Mouse (Mus musculus) MEL (cell line): ENCODE measurements around the gene Erbb4. TPM values are rescaled to one million over a fixed set of nuclear protein-coding genes. Genes with fewer than 3 reads are reported as not detected.

ENCODE experiments used
- DNase-seq: peaks from one replicate; pipeline ENCODE4 v3.0.0; 2011; ENCODE audit warnings: low read depth, low spot score
- H3K27ac ChIP-seq: 2 replicates; pipeline ENCODE4 v1.5.1; 2012; ENCODE audit warnings: low read depth, mild to moderate bottlenecking, control low read depth, low read length, moderate library complexity; ENCODE audit not compliant: control insufficient read depth
- H3K27me3 ChIP-seq, 2 experiments: fragments of 150-350 bp in 1 of 2; sonication (generic) in 1 of 2; 2 replicates each; pipeline ENCODE4 v1.6.1; 2012; ENCODE audit warnings: low read length in 2 of 2, mild to moderate bottlenecking in 2 of 2, improper control_type of control experiment in 1 of 2, moderate library complexity in 1 of 2; ENCODE audit not compliant: insufficient read depth in 2 of 2, control insufficient read depth in 1 of 2
- H3K36me3 ChIP-seq, 2 experiments: 2 replicates each; pipeline ENCODE4 v1.6.1; 2012 to 2014; ENCODE audit warnings: low read length in 2 of 2, improper control_type of control experiment in 1 of 2, inconsistent platforms in 1 of 2, mild to moderate bottlenecking in 1 of 2; ENCODE audit not compliant: insufficient read depth in 2 of 2, control insufficient read depth in 1 of 2
- H3K4me1 ChIP-seq, 2 experiments: fragments of 150-350 bp in 1 of 2; sonication (generic) in 1 of 2; 2 replicates each; pipeline ENCODE4 v1.6.1; 2012; ENCODE audit warnings: low read length in 2 of 2, improper control_type of control experiment in 1 of 2, mild to moderate bottlenecking in 1 of 2; ENCODE audit not compliant: insufficient read depth in 2 of 2, control insufficient read depth in 1 of 2
- H3K4me3 ChIP-seq, 2 experiments: fragments of 150-350 bp in 1 of 2; sonication (generic) in 1 of 2; 2 replicates each; pipeline ENCODE4 v1.5.1; 2012; ENCODE audit warnings: low read depth in 2 of 2, low read length in 2 of 2, mild to moderate bottlenecking in 2 of 2, moderate library complexity in 2 of 2, control low read depth in 1 of 2, improper control_type of control experiment in 1 of 2; ENCODE audit not compliant: control insufficient read depth in 1 of 2, insufficient read depth in 1 of 2
- H3K79me2 ChIP-seq: 2 replicates; pipeline ENCODE4 v1.6.1; 2012; ENCODE audit warnings: mild to moderate bottlenecking, low read length, moderate library complexity; ENCODE audit not compliant: control insufficient read depth, poor library complexity, insufficient read depth
- H3K9ac ChIP-seq: 2 replicates; pipeline ENCODE4 v1.6.1; 2012; ENCODE audit warnings: low read depth, mild to moderate bottlenecking, control low read depth, low read length, moderate library complexity; ENCODE audit not compliant: control insufficient read depth, poor library complexity, severe bottlenecking
- H3K9me3 ChIP-seq: fragments of 150-350 bp; sonication (generic); replicated peaks from 2 replicates; pipeline ENCODE4 v1.6.1; 2012; ENCODE audit warnings: mild to moderate bottlenecking, low read length, improper control_type of control experiment, moderate library complexity; ENCODE audit not compliant: insufficient read depth
- CHD1 ChIP-seq: IDR thresholded peaks from 2 replicates; pipeline ENCODE4 v1.6.1; 2012; ENCODE audit warnings: low read depth, mild to moderate bottlenecking, inconsistent platforms, low read length, improper control_type of control experiment
- CHD2 ChIP-seq: IDR thresholded peaks from 2 replicates; pipeline ENCODE4 v1.6.1; 2011; ENCODE audit warnings: low read length, improper control_type of control experiment
- CTCF ChIP-seq, 3 experiments: IDR thresholded peaks in 2 of 3; conservative IDR thresholded peaks in 1 of 3; 2 replicates each; pipeline ENCODE4 v1.5.1; 2011 to 2012; ENCODE audit warnings: low read length in 3 of 3, low read depth in 2 of 3, mild to moderate bottlenecking in 2 of 3, improper control_type of control experiment in 1 of 3, inconsistent platforms in 1 of 3, mixed read lengths in 1 of 3, moderate library complexity in 1 of 3; ENCODE audit not compliant: control insufficient read depth in 1 of 3, insufficient read depth in 1 of 3, poor library complexity in 1 of 3, severe bottlenecking in 1 of 3
- E2F4 ChIP-seq: IDR thresholded peaks from 2 replicates; pipeline ENCODE4 v1.6.1; 2011; ENCODE audit warnings: low read depth, low read length, improper control_type of control experiment, borderline replicate concordance
- ETS1 ChIP-seq: IDR thresholded peaks from 2 replicates; pipeline ENCODE4 v1.6.1; 2012; ENCODE audit warnings: low read depth, mild to moderate bottlenecking, inconsistent platforms, low read length, improper control_type of control experiment, moderate library complexity
- GATA1 ChIP-seq: IDR thresholded peaks from 2 replicates; pipeline ENCODE4 v1.6.1; 2011; ENCODE audit warnings: low read depth, low read length, improper control_type of control experiment
- HCFC1 ChIP-seq: IDR thresholded peaks from 2 replicates; pipeline ENCODE4 v1.6.1; 2012; ENCODE audit warnings: low read depth, mild to moderate bottlenecking, inconsistent platforms, low read length, improper control_type of control experiment, moderate library complexity
- KAT2A ChIP-seq: conservative IDR thresholded peaks from 2 replicates; pipeline ENCODE4 v1.6.1; 2012; ENCODE audit warnings: low read depth, low read length, improper control_type of control experiment, inconsistent platforms
- NELFE ChIP-seq: IDR thresholded peaks from 2 replicates; pipeline ENCODE4 v1.6.1; 2011; ENCODE audit warnings: low read depth, low read length, improper control_type of control experiment
- POLR2A ChIP-seq, 2 experiments: IDR thresholded peaks; 2 replicates each; pipeline ENCODE4 v1.6.1; 2011 to 2012; ENCODE audit warnings: low read length in 2 of 2, mild to moderate bottlenecking in 2 of 2, control low read depth in 1 of 2, improper control_type of control experiment in 1 of 2, low read depth in 1 of 2, moderate library complexity in 1 of 2; ENCODE audit not compliant: control insufficient read depth in 1 of 2, insufficient read depth in 1 of 2, poor library complexity in 1 of 2
- POLR2AphosphoS5 ChIP-seq: IDR thresholded peaks from 2 replicates; pipeline ENCODE4 v1.6.1; 2012; ENCODE audit warnings: low read depth, borderline replicate concordance, mild to moderate bottlenecking, inconsistent platforms, low read length, moderate library complexity, mixed read lengths
- USF1 ChIP-seq: IDR thresholded peaks from 2 replicates; pipeline ENCODE4 v1.6.1; 2014; ENCODE audit warnings: low read depth, mild to moderate bottlenecking, inconsistent platforms, low read length, improper control_type of control experiment, moderate library complexity
- USF2 ChIP-seq, 2 experiments: IDR thresholded peaks; 2 replicates each; pipeline ENCODE4 v1.6.1; 2011 to 2012; ENCODE audit warnings: improper control_type of control experiment in 2 of 2, low read length in 2 of 2, borderline replicate concordance in 1 of 2, inconsistent platforms in 1 of 2, low read depth in 1 of 2, mild to moderate bottlenecking in 1 of 2; ENCODE audit not compliant: insufficient read depth in 1 of 2
- ZMIZ1 ChIP-seq: IDR thresholded peaks from 2 replicates; pipeline ENCODE4 v1.6.1; 2012; ENCODE audit warnings: low read depth, mild to moderate bottlenecking, inconsistent platforms, low read length, improper control_type of control experiment, moderate library complexity
- polyA plus RNA-seq, 2 experiments: library from polyadenylated mRNA; stranded (reverse) in 1 of 2; unstranded in 1 of 2; fragments of >175 nt in 1 of 2; fragments of >200 nt in 1 of 2; gene quantifications; 2 replicates each; pipeline versions ENCODE4 v1.2.1 to v1.2.4; 2012; ENCODE audit warnings: low replicate concordance in 2 of 2, low read depth in 1 of 2; ENCODE audit not compliant: insufficient read length in 2 of 2, insufficient read depth in 1 of 2, missing spikeins in 1 of 2
- total RNA-seq: library from RNA; depleted of rRNA; stranded (reverse); fragments of 300-350 nt; gene quantifications from 2 replicates; pipeline ENCODE4 v1.2.3, GENCODE M21; 2012

The Erbb4 gene
- total and polyA plus RNA-seq, 3 experiments: not detected

- H3K9me3 ChIP-seq: no peaks in the 10 kb centered on the region
- TF ChIP-seq POLR2A (IDR thresholded peaks at IDR 0.05; ENCODE audit: control insufficient read depth in 1 of 2, insufficient read depth in 1 of 2, low read depth in 1 of 2, low read length in 2 of 2, poor library complexity in 1 of 2) (no peak), POLR2AphosphoS5 (no peak), E2F4 (no peak), CHD2 (no peak), CTCF (IDR thresholded peaks at IDR 0.05 in 2 of 3, conservative IDR thresholded peaks at IDR 0.05 in 1 of 3; ENCODE audit: control insufficient read depth in 1 of 3, insufficient read depth in 1 of 3, low read depth in 2 of 3, low read length in 3 of 3, poor library complexity in 1 of 3, severe bottlenecking in 1 of 3) (no peak), CHD1 (no peak), KAT2A (no peak), NELFE (no peak), GATA1 (no peak)
- TF ChIP-seq, all 39 proteins: peak for 0
- H3K27me3 ChIP-seq: no peaks in the 10 kb centered on the region
- H3K4me3 ChIP-seq: no peak overlapping the region
- no peak for DNase-seq
- H3K9ac ChIP-seq: no peak overlapping the region
- H3K27ac ChIP-seq: no peak overlapping the region
- no peaks in the 10 kb centered on the region for H3K36me3 ChIP-seq
- H3K4me1 ChIP-seq: no peaks in the 10 kb centered on the region
- H3K79me2 ChIP-seq: no peaks in the 10 kb centered on the region
Measured at GRCm38 (mm10) chr1:68934804-68935203, 173.1 kb downstream of the Erbb4 start.

- TF ChIP-seq HCFC1 (no peak), ETS1 (no peak), USF2 (IDR thresholded peaks at IDR 0.05; ENCODE audit: borderline replicate concordance in 1 of 2, insufficient read depth in 1 of 2, low read depth in 1 of 2, low read length in 2 of 2) (no peak), POLR2AphosphoS5 (no peak), ZMIZ1 (no peak), USF1 (no peak), POLR2A (IDR thresholded peaks at IDR 0.05; ENCODE audit: control insufficient read depth in 1 of 2, insufficient read depth in 1 of 2, low read depth in 1 of 2, low read length in 2 of 2, poor library complexity in 1 of 2) (no peak)
- H3K36me3 ChIP-seq: no peaks in the 10 kb centered on the region
- no peaks in the 10 kb centered on the region for H3K79me2 ChIP-seq
Measured at GRCm38 (mm10) chr1:68933330-68934065, 174.4 kb downstream of the Erbb4 start.

More at GRCm38 (mm10) chr1:68933330-68934065, 174.4 kb downstream of the Erbb4 start:
- Histone ChIP-seq H3K27me3 (no peaks in the 10 kb centered on the region), H3K9ac (no peak overlapping the region), H3K27ac (no peak overlapping the region), H3K4me1 (no peaks in the 10 kb centered on the region), H3K9me3 (no peaks in the 10 kb centered on the region), H3K4me3 (no peak overlapping the region)
- no peak for DNase-seq
